Mouse (Mus musculus) embryonic facial prominence, embryonic 12.5 days (tissue): ENCODE data around the gene Hsd3b4. TPM values are rescaled to one million over a fixed set of nuclear protein-coding genes. Genes with fewer than 3 reads are reported as not detected.
"Not testable (repeated sequence)": the region's sequence is repeated elsewhere in the genome, so short reads cannot be mapped to it uniquely, and the experiment has no call there.

Experiments
- ATAC-seq: fragments of 200-750 bp; cut with Nextera tagmentation; 2 replicates; pipeline ENCODE4 v1.8.0; 2017; ENCODE audit not compliant: insufficient number of reproducible peaks, insufficient read depth, low FRiP score, low TSS enrichment
- H3K27ac ChIP-seq: fragments of 300-500 bp; sonication (generic); 2 replicates; pipeline ENCODE4 v1.5.1; 2016; ENCODE audit warnings: mild to moderate bottlenecking
- H3K27me3 ChIP-seq: fragments of 300-500 bp; sonication (generic); 2 replicates; pipeline ENCODE4 v1.6.1; 2016; ENCODE audit warnings: mild to moderate bottlenecking, moderate library complexity
- H3K36me3 ChIP-seq: fragments of 300-500 bp; sonication (generic); 2 replicates; pipeline ENCODE4 v1.6.1; 2016; ENCODE audit warnings: mild to moderate bottlenecking
- H3K4me1 ChIP-seq: fragments of 300-500 bp; sonication (generic); 2 replicates; pipeline ENCODE4 v1.6.1; 2016
- H3K4me2 ChIP-seq: fragments of 300-500 bp; sonication (generic); replicated peaks from 2 replicates; pipeline ENCODE4 v1.6.1; 2016; ENCODE audit warnings: mild to moderate bottlenecking, moderate library complexity
- H3K4me3 ChIP-seq: fragments of 300-500 bp; sonication (generic); 2 replicates; pipeline ENCODE4 v1.5.1; 2016; ENCODE audit warnings: mild to moderate bottlenecking
- H3K9ac ChIP-seq: fragments of 300-500 bp; sonication (generic); 2 replicates; pipeline ENCODE4 v1.6.1; 2016; ENCODE audit warnings: mild to moderate bottlenecking, moderate library complexity
- H3K9me3 ChIP-seq: fragments of 300-500 bp; sonication (generic); 2 replicates; pipeline ENCODE4 v1.6.1; 2016; ENCODE audit warnings: mild to moderate bottlenecking, moderate library complexity
- WGBS: fragments of 180-500 bp; shearing (Covaris S2); methylation state at CpG from one replicate; pipeline ENCODE4 v1.1.7; 2016; 5-methylcytosine and 5-hydroxymethylcytosine counted together
- polyA plus RNA-seq: library from polyadenylated mRNA; unstranded; fragments of >200 nt; fragmentation: Nextera tagmentation; extraction: Ambion mirVana; gene quantifications from 2 replicates; pipeline ENCODE4 v1.2.1, GENCODE M21; 2016

Gene Hsd3b4
- polyA plus RNA-seq, 1 experiment from 2014 or later: not detected

DNA sequence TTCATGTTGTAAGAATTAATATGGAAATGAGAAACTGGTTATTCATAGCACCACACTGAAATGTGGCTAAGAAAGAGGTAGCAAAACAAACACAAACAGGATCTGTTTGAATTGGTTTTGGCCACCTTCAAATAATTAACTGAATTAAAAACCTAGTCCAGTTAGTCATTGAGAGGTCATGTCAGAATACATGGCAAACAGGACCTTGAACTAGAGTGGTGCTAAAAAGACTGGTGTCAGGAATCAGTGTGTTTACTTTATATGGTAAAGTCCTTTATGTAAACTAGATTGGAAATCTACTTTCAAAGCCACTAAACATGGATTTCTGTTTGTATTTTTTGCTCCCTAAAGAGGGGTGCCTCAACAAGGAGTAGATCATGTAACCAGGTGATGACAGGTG lies 38.8 kb downstream of the Hsd3b4 start:
- not testable (repeated sequence) for H3K4me2 ChIP-seq, H3K4me1 ChIP-seq, H3K27ac ChIP-seq, H3K4me3 ChIP-seq, H3K27me3 ChIP-seq, H3K9me3 ChIP-seq, ATAC-seq, H3K9ac ChIP-seq, H3K36me3 ChIP-seq

DNA sequence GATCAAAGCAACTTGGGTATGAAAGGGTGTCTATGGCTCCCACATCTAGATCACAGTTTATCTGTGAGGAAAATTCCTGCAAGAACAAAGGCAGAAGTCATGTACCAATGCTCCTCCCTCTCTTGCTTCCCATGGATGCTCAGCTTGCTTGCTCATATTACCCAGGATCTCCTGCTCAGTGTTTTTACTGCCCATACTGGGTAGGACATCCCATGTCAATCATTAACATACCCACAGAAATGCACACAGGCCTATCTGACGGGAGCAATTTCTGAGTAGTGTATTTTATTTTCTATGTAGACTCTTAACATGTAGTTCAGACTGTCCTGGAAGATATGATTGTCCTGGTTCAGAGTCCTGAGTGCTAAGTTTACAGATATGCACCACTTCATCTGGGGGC lies 39.3 kb downstream of the Hsd3b4 start:
- not testable (repeated sequence) for H3K4me3 ChIP-seq, ATAC-seq, H3K4me1 ChIP-seq, H3K4me2 ChIP-seq, H3K27ac ChIP-seq, H3K9ac ChIP-seq, H3K36me3 ChIP-seq, H3K9me3 ChIP-seq, H3K27me3 ChIP-seq
- no CpG with 5 or more reads among the region's 1 CpGs for WGBS

DNA sequence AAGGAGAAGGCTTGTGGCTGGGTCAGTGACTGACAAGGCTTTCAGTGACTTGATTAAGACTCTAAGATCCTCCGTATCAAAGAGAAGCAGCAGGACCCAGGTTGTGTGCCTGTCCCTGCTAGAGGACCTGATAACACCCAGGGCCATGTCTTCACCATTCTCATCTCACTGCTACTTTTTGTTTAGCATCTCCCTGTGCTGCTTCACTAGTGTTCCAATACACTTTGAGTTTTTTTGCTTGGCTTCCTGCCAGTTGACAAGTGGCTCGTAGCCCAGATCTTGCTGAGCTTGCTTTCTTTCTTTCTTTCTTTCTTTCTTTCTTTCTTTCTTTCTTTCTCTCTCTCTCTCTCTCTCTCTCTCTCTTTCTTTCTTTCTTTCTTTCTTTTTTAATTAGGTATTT lies 41.0 kb downstream of the Hsd3b4 start:
- not testable (repeated sequence) for ATAC-seq, H3K4me2 ChIP-seq, H3K4me3 ChIP-seq, H3K27me3 ChIP-seq, H3K27ac ChIP-seq, H3K4me1 ChIP-seq, H3K9ac ChIP-seq, H3K36me3 ChIP-seq, H3K9me3 ChIP-seq
- 83% methylated on average over 1 of the region's 2 CpGs for WGBS

DNA sequence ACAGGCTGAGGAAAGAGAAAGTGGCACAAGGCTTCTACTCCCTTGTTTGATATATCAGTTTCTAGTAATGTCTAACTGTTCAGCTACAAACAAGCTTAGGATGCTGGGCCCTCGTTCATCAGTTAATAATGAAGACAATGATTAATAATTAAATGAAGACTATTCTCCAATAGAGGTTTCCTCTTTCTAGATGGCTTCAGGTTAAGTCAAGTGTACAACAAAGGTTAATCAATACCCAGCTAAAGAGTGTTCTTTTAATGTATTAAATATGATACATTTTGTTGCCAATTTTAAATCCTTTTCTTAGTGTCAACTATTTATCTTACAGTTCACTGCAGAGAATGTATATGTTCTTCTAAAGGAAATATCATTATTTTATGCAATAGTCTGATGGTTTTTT lies 53.3 kb downstream of the Hsd3b4 start, which contains the start of gene Gm4450:
TSS of gene Gm4450 (minus strand) at position 101 of the 400 bp plus-strand sequence.
- not testable (repeated sequence) for H3K36me3 ChIP-seq, H3K9me3 ChIP-seq, H3K27ac ChIP-seq, H3K9ac ChIP-seq, H3K4me2 ChIP-seq, H3K4me3 ChIP-seq, H3K27me3 ChIP-seq, H3K4me1 ChIP-seq, ATAC-seq
- 63% methylated on average over 1 of the region's 1 CpGs for WGBS

DNA sequence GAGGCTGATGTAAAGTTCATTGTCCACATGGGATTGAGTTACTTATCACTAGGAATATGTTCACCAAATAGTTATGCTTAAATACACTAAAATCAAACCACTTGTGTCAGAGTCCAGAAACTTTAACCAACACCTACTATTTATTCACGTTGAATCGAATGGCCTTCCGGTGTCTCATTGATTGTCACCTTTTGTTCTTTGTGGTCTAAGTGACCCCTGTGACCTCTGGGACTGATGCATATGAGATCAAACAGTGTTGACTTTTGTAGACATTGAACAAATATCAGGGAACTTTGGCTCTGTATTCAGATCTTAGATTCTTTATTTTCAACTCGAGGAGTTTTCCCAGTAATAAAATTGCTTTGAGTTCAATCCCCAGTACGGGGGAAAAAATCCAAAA lies 56.5 kb downstream of the Hsd3b4 start:
- WGBS: 80% methylated on average over 5 of the region's 5 CpGs

More for the DNA sequence above, 56.5 kb downstream of the Hsd3b4 start:
- not testable (repeated sequence) for H3K27me3 ChIP-seq, H3K4me1 ChIP-seq, H3K27ac ChIP-seq, H3K4me2 ChIP-seq, H3K36me3 ChIP-seq, ATAC-seq, H3K4me3 ChIP-seq, H3K9ac ChIP-seq, H3K9me3 ChIP-seq

Other genes starting within 250 kb of the Hsd3b4 start
- 2.7 and 2.8 TPM in 2 replicates for gene Hmgcs2, start 230.1 kb downstream of the Hsd3b4 start, polyA plus RNA-seq
- gene Phgdh, start 170.5 kb downstream of the Hsd3b4 start, polyA plus RNA-seq: 267 and 276 TPM in 2 replicates
- gene Zfp697, start 128.1 kb downstream of the Hsd3b4 start, polyA plus RNA-seq: 8.8 and 10.0 TPM in 2 replicates
- gene Gm4450, start 53.4 kb downstream of the Hsd3b4 start, polyA plus RNA-seq: not detected in 2 replicates
- gene Gm10681, start 78.3 kb upstream of the Hsd3b4 start, polyA plus RNA-seq: not detected in 2 replicates
- not detected in 2 replicates for gene Hsd3b5, start 119.7 kb upstream of the Hsd3b4 start, polyA plus RNA-seq
- not detected in 2 replicates for gene Hsd3b2, start 214.0 kb upstream of the Hsd3b4 start, polyA plus RNA-seq